Mouse (Mus musculus): Measurements from ENCODE around the gene Cda. TPM values are rescaled to one million over a fixed set of nuclear protein-coding genes. Genes with fewer than 3 reads are reported as not detected.

Cda gene
- total RNA-seq, 1 experiment from 2014 or later = not detected

DNA sequence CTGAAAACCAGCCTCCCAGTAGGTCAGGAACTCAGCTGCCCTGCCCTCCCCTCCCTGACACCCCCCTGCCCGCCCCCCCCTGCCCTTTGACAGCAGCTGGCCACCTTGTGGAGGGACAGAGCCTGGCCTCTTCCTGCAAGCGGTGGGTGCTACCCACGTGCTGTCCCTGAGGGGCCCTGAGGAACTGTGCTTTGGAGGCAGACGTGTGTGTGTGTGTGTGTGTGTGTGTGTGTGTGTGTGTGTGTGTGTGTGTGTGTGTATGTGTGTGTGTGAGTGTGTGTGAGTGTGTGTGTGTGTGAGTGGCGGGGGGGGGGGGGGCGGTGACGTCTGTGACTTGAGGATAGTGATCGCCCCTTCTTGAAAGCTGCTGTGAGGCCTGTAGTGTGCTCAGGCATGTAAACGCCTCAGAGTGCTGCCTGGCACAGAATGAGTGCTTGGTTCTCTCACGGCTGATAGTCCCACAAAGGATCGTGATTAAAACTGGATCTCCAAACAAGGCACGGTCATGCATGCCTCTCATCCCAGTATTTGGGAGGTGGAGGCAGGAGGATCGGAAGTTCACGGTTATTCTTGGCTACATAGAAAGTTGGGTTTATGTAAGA, 73.7 kb downstream of the Cda start:
- ATAC-seq (replicated peaks in 1 of 2; ENCODE audit: insufficient read depth in 1 of 2, low FRiP score in 2 of 2, low TSS enrichment in 1 of 2, low read depth in 1 of 2, poor library complexity in 2 of 2, severe bottlenecking in 2 of 2) = no peak

DNA sequence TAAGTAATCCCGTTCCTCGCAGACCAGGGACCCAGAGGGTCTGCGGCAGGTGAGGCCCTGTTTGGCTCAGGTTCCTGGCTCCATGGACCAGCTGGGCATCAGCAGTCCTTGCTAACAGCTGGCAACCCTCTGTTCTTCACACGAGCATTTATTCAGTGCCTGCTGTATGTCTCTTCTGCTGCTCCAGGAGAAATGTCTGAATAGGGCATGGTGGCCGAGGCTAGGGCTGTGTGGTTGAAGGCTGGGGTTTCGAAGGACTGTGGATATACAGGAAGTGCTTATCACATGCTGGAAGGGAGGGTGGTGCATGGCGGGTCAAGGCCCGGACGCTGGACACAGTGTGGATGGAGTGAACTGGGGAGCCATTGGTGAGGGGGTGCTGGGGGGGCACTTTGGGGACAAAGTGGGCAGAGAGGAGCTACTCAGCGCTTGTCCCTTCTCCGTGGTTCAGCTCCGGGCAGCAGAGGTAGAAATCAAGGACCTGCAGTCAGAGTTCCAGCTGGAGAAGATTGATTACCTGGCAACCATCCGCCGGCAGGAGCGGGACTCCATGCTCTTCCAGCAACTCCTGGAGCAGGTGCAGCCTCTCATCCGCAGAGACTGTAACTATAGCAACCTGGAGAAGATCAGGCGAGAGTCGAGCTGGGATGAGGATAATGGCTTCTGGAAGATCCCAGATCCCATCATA, 74.4 kb downstream of the Cda start:
- no peak for ATAC-seq (replicated peaks in 1 of 2; ENCODE audit: insufficient read depth in 1 of 2, low FRiP score in 2 of 2, low TSS enrichment in 1 of 2, low read depth in 1 of 2, poor library complexity in 2 of 2, severe bottlenecking in 2 of 2)

DNA sequence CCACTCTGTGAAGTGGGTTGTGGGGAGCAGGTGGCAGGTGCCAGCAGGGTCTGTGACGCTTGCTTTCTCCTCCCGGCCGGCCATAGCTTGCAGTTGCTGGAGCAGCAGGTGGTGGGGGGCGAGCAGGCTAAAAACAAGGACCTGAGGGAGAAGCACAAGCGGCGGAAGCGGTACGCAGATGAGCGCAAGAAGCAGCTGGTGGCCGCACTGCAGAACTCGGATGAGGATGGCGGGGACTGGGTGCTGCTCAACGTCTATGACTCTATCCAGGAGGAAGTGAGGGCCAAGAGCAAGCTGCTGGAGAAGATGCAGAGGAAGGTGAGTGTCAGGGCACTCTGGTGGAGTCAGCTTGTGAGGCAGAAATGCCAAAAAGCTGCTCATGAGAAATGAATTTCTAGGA, 75.8 kb downstream of the Cda start:
- ATAC-seq (replicated peaks in 1 of 2; ENCODE audit: insufficient read depth in 1 of 2, low FRiP score in 2 of 2, low TSS enrichment in 1 of 2, low read depth in 1 of 2, poor library complexity in 2 of 2, severe bottlenecking in 2 of 2) = no peak

DNA sequence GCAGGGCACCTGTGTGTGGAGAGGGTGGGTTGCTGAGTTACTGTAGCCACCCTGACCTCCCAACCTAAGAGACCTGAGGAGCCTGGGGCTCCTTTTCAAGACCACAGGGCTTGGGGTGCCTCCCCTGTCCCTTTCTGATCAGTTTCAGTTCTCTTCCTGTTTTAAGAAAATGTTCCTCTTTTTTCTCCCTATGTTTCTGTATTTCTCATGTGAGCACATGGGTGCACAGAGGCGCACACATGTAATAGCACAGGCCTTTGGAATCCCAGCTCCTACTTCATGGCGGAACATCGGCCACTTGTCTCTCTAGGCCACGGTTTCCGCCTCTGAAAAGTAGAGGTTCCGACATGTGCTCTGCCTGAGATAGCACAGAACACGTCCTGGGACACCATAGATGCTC, 79.1 kb downstream of the Cda start:
- ATAC-seq (replicated peaks in 1 of 2; ENCODE audit: insufficient read depth in 1 of 2, low FRiP score in 2 of 2, low TSS enrichment in 1 of 2, low read depth in 1 of 2, poor library complexity in 2 of 2, severe bottlenecking in 2 of 2) = no peak

Other genes starting within 250 kb of the Cda start
- 289 and 297 TPM in 2 replicates for gene Hp1bp3, start 151.7 kb downstream of the Cda start, total RNA-seq (2017)
- gene Sh2d5, start 117.6 kb downstream of the Cda start, total RNA-seq (2017) = 41.4 and 48.7 TPM in 2 replicates
- gene Kif17, start 117.6 kb downstream of the Cda start, total RNA-seq (2017) = 8.0 and 9.4 TPM in 2 replicates
- 95.1 and 97.5 TPM in 2 replicates for gene Ddost, start 63.3 kb downstream of the Cda start, total RNA-seq (2017)
- gene Pink1, start 41.7 kb downstream of the Cda start, total RNA-seq (2017) = 50.6 and 67.5 TPM in 2 replicates
- 0.45 TPM in 1 of 2 replicates, not detected in the other for gene Fam43b, start 28.5 kb upstream of the Cda start, total RNA-seq (2017)
- 6.3 and 10.1 TPM in 2 replicates for gene Mul1, start 66.7 kb upstream of the Cda start, total RNA-seq (2017)
- 0.13 and 0.60 TPM in 2 replicates for gene Camk2n1, start 86.3 kb upstream of the Cda start, total RNA-seq (2017)

Measured in hematopoietic stem cell, adult 5-6 weeks (primary cell).